Mouse (Mus musculus) ES-CJ7 (cell line): ENCODE data around the gene Lamtor2.
A peak's percentile ranks its signal among the peaks of the same experiment; 100 is the strongest.
"Not testable (repeated sequence)": the region's sequence is repeated elsewhere in the genome, so short reads cannot be mapped to it uniquely, and the experiment has no call there.

Experiments used
- DNase-seq: peaks from one replicate; pipeline ENCODE4 v3.0.0; 2011; ENCODE audit warnings: low read depth, low spot score

Lamtor2 gene

GRCm38 (mm10) chr3:88552676-88553524 is at the start of gene Lamtor2:
TSS of gene Lamtor2 (minus strand) at chr3:88553074.
- peak; percentile 98 for DNase-seq

- no peak for DNase-seq
Measured at GRCm38 (mm10) chr3:88602466-88602865, 49.6 kb upstream of the Lamtor2 start.

GRCm38 (mm10) chr3:88596547-88596946 is 43.7 kb upstream of the Lamtor2 start:
- not testable (repeated sequence) for DNase-seq

- no peak for DNase-seq
Measured at GRCm38 (mm10) chr3:88593893-88594580, 41.2 kb upstream of the Lamtor2 start.

DNA sequence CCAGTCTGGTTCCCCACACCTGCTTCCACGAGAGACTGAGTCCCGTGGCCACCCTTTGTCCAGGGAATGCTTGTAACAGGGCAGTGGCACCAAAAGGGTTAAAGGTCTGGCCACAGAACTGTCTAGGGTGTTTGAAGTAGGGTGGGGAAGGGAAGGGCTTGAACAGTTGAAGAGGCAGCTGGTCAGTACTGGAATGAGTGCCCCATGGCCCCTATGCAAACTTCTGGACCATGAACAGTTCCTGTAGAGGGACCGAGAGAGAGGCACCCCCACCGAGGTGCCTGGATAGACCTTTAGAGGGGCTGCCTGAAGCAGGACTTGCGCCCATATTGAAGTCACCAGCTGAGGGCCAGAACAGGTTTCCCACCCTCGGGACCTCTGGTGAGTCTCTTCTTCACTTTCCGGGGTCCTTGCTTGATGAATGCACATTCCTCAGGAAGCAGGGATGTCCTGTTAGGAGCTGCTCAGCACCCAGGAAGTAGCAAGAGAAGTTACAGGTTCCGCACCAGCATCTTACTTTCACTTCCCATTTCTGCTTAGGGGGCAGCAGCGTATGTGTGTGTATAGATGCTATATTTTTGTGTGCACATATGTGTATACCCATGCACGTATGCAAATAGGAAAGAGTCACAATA is 40.2 kb upstream of the Lamtor2 start:
- no peak for DNase-seq

DNA sequence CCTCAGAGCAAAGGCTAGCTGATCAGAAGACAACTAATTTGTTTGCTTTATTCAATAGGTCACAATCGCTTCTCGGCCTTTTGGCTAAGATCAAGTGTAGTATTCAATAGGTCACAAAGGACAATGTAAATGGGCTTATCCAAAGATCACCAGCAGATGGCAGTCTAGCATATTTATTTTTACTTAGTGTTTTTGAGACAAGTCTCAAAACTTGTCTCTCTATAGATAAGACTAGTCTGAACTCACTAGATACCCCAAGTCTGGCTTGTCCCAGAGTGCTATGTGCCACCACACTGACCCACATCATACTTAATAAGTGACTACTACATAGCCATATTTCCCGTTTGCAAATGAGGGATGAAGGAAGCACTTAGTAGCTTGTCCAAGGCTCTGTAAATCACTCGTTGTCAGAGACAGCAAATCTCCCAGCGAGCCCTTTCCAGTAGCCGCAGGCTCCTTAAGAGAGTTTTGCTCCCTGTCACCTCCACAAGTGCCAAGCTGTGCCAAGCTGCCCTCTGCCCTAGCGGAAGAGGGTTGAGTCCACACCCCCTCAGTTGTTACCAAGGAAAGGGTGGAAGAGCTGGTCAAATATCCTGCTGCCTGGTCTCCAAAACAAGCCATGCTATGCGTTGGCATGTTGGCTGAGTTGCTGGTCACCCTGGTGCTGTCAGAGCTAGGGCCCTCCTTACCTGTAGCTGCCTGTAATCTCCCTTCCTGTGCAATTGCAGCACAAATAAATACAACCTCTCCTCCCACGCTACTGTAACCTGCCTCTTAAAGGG is 39.3 kb upstream of the Lamtor2 start:
- DNase-seq, result peak; percentile 82

DNA sequence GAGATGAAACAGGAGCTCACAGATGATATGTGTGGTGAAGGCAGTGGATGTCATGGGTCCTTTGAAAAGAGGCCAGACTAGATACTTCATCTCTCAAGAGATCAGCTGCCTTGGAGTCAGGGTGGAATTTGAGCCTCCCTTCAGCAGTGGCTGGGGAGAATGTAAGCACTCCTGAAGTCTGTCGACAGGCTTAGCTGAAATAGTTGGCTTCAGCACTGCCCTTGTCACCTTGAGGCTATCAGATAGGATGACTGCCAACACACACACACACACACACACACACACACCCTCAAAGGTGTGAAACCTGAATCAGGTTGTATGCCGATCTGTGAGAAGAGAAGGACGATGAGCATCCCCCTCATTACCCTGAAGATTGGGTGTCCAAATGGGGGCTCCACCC is 38.2 kb upstream of the Lamtor2 start:
- no peak for DNase-seq

DNA sequence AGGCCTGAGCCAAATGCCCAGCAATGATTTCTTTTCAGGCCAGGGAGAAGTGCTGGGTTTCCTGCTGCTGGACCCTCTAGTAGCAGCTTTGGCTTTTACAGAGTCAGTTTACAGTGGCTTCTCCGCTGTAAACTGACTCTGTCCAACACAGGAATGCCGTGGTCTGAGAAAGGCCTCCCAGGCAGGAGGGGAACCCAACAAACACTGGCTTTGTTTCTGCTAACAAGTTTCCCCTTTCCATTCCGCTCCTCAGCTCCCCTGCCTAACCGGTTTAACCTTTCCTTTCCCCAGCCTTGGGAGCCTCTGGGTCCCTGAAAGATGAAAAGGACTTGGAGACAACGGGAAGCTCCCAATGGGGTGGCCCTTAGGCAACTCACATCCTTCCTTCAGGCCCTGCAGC is 37.4 kb upstream of the Lamtor2 start:
- DNase-seq, result no peak

DNA sequence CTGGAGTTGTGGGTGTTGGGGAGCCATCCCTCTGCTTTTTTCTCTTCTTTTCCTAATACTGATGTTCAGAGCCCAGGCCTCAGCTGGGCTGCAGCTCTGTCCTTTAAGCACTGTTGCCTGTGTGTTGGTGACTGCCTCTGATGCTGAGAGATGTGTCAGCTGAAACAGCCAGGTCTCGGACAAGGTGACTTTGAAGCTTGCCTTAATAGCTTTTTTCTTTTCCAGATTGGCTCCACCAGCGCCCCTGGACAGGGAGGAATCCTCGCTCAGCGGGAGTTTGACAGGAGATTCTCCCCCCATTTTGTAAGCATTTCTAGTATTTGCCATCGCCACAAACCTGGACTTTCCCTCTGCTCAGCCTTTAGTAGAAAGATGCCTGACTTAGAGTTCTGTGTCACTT is 33.8 kb upstream of the Lamtor2 start:
- DNase-seq, result peak; percentile 77

DNA sequence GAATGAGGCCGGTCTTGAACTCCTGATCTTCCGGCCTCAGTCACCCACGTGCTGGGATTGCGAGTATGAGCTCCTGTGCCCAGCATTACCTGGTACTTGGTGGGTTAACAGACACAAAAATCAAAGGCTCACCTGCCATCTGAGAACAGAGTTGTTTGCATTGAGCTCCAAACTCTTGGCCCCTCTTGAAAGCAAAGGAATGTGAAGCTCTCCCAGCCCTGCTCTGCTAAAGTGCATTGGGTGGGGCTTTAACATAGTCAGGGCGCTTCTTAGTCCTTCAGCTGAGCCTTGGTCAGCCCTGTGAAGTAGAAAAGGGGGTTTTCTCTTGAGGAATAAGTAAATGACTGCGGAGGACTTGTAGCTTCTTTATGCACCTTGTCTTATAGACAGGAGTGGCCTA is 32.9 kb upstream of the Lamtor2 start:
- peak; percentile 65 for DNase-seq

- DNase-seq, result peak; percentile 88
Measured at GRCm38 (mm10) chr3:88579454-88580117, 26.7 kb upstream of the Lamtor2 start.

DNA sequence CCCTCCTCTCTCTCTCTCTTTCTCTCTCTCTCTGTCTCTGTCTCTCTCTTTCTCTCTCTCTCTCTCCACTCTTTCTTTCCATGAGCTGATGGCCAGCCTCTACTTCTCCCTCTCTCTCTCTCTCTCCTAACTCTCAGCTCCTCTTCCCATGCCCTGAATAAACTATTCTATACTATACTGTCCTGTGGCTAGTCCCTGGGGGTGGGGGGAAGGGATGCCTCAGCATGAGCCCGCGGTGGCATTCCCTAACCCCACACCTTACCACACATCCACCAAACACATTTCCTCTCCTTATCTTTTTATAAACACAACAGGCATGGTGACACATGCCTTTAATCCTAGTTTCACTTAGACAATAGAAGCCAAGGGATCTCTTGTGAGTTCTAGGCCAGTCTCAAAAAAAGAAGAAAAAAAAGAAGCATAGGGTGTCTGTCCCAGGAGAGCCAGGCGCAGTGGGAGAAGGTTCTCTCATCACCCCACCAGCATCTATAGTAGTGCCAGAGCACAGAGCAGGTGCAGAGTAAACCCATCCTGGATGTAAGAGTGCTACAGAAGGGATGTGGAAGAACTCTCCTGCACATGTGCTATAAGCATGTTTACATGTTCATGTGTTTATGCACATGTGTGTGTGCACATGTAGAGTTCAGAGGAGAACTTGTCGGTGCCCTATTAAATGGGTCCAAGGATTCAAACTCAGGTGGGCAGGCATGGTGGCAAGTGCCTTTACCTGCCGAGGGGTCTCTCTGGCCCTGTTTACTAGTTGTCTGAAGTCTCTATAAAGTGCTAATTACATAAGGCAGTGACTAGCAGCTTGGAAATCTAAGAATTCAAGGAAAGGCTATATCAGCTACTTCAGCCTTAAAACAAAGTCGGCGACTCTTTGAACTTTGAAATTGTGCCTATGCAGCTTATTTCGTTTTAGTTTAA is 25.9 kb upstream of the Lamtor2 start:
- no peak for DNase-seq

- DNase-seq, result peak; percentile 75
Measured at GRCm38 (mm10) chr3:88577846-88578245, 25.0 kb upstream of the Lamtor2 start.

DNA sequence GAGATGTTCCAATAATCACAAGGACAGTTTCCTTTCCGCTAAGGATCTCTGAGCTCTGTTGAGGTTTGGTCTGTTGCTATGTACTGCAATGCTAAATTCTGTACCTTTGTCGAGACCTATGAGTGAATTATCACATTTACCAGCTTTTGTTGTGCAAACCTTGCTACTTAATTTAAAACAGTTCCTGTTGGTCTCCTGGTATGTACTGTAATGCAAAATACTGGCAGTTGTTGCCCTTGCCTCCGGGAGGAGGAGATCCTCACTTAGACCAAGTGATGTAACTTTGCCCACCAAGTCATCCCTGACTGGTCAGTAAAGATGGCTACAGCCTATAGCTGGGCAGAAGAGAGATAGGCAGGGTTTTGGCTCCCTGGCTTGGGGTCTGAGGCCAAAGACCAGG is 22.7 kb upstream of the Lamtor2 start, which contains the start of gene Ssr2:
TSS of gene Ssr2 (plus strand) at position 337 of the 400 bp plus-strand sequence.
- DNase-seq, result peak; percentile 97

GRCm38 (mm10) chr3:88573810-88574209 is 20.9 kb upstream of the Lamtor2 start:
- peak; percentile 66 for DNase-seq

- DNase-seq, result peak; percentile 99
Measured at GRCm38 (mm10) chr3:88572835-88573234, 20.0 kb upstream of the Lamtor2 start.

DNA sequence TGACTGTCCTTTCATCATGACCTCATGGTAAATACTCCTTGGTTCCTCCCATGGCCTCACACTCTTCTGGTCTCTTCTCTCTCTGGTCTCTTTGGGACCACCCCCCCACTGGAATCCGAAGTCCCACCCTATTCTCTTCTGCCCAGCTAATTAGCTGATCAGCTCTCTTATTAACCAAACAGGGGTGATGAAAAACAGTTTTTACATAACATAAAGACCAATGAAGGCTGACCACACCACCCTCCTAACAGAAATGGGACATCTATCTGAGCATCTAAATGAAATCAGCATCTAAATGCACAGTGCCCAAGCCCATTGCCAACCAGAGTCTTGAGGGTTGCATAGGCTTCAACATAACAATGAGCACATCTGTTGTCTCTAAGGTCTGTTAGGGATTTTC is 19.0 kb upstream of the Lamtor2 start:
- peak; percentile 100 for DNase-seq

DNA sequence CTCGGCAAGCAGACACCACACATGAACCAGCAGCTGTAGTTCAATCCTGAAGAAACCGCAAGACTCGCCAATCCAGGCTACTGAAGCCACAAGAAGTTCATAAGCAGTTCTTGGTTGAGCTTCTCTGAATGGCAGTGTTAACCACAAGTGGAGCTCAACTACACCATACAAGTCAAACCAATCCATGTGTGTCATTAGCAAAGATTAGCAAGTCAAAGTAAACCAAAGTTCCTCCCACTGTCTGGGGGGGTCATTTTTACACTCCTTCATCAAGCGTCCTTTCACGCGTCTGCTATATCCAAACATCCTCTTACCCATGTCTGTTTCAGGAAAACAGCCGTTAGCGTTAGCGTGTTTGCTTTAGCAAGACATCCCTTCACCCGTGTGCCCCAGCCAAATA is 17.5 kb upstream of the Lamtor2 start:
- DNase-seq, result peak; percentile 64

DNA sequence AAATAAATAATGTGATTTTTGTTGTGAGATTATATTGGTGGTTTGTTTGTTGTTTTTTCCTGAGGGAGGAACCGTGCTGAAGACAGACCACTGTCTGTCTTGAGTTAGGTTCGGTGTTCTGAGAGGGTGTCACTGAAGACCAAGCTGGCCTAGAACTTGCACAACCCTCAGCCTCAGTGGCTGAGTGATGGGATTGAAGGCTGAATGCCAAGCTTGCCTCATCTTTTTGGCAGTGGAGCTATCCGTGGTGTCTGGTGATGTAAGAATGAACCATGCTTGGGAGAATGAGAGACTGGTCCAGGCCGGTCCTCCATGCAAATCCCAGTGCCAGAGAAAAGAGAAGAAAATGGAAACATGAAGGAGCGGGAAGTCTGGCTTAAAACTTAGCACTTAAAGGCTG is 16.8 kb upstream of the Lamtor2 start:
- peak; percentile 69 for DNase-seq

- no peak for DNase-seq
Measured at GRCm38 (mm10) chr3:88569093-88569492, 16.2 kb upstream of the Lamtor2 start.
